Mouse (Mus musculus) adrenal gland, postnatal 4 days (tissue): Measurements from ENCODE around the gene 4930407I10Rik. TPM values are rescaled to one million over a fixed set of nuclear protein-coding genes. Genes with fewer than 3 reads are reported as not detected.

ENCODE experiments used
- DNase-seq, 2 experiments: peaks; one replicate each; pipeline ENCODE4 v3.0.0; 2021 to 2022; ENCODE audit warnings: low spot score in 2 of 2, mixed read lengths in 2 of 2
- long read RNA-seq, 2 experiments: library from polyadenylated mRNA; stranded (forward); transcript quantifications; one replicate each; pipeline ENCODE4 v2.0.0; 2021
- total RNA-seq, 2 experiments: library from RNA; stranded (reverse); gene quantifications; 2 replicates each; pipeline ENCODE4 v1.2.3; 2021

Gene 4930407I10Rik
- not detected for total RNA-seq
- long read RNA-seq, experiment 1: 0 reads
- long read RNA-seq, experiment 2: 0 reads

- no peak for DNase-seq
Measured at GRCm38 (mm10) chr15:82058719-82059201, at the start of gene 4930407I10Rik. TSS of gene 4930407I10Rik (plus strand) at chr15:82059151.

GRCm38 (mm10) chr15:82011947-82012346 is 47.0 kb upstream of the 4930407I10Rik start:
- DNase-seq: no peak

GRCm38 (mm10) chr15:82014745-82015391 is 44.1 kb upstream of the 4930407I10Rik start:
- no peak for DNase-seq

GRCm38 (mm10) chr15:82015392-82016100 is 43.4 kb upstream of the 4930407I10Rik start:
- peak in 1 of 2 experiments; percentile 10 for DNase-seq

DNA sequence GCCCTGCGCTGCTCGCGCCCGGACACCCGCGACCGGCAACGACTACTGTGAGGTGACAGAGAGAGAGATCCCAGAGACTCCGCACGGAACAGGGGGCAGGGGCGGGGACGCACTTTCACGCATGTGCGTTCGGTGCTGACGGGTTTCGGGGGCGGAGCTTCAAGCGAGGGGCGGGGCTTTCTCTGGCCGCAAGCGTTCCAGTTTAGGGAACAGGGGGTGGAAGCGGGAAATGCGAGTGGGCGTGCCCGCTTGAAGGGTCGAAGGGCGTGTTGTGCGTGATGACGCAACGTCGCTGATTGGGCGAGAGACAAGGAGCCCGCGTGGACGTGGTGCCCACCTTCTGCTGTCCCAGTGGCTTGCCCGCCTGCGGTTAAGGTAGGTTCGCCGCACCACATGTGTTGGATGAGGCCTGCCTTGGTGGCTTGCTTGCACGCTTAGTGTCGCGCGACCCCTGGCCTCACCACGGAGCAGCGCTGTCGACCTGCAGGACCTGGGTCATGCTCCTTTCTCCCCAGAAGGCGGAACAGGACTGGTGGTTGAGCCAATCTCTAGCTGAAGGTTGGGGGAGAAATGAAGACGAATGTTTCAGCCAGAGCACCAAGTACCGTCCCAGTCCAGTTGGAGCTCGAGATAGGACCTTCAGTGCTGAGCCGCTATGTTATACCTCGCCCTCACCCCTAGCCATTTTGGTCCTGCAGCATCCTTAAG is 42.7 kb upstream of the 4930407I10Rik start:
- peak; percentile 99 for DNase-seq

DNA sequence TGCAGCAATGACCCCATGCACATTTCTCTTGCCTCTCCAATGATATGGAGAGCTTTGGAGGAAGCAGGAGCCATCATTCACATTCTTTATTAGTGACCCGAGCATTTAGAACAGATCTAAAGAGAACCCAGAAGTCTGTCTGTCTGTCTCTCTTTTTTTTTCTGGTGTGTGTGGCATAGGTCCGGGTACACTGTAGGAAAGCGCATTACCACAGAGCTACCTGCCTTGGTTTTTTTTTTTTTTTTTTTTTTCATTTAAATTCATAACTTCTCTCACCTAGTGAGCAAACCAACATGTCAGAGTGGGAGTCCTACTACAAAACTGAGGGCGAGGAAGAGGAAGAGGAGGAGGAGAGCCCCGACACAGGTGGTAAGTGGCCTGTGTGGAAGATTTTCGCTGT is 42.1 kb upstream of the 4930407I10Rik start:
- DNase-seq: no peak

DNA sequence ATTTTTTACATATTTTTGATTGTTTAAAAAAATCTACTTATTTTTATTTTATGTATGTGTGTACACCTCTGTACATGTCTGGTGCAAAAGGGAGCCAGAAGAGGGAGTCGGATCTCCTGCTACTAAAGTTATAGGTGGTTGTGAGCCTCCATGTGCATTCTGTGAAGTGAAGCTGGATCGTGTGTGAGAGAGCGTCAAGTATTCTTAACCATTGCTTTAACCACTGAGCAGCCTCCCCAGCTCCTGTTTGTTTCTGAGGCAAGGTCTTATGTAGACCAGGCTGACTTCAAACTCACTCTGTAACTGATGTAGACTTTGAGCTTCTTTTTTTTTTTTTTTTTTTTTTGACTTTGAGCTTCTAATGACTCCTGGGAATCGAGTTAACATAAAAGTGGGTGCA is 41.5 kb upstream of the 4930407I10Rik start:
- DNase-seq: no peak

DNA sequence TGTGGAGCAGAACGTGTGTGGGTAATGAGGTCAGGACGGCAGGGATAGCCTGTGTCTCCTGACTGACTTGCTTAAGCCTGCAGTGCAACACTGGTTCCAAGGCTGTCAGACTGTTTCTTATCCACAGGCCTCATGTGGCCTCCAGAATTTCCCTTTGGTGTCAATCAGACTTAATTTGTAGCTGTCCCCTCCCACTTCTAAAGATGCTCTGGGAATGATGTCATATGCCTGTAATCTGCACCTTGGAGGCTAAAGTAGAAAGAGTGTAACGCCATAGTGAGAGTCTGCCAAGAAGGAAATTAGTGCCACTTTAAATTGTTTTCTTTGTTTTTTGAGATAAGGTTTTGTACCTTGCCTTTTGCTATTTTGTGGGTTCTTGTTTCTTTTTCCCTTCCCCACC is 39.7 kb upstream of the 4930407I10Rik start:
- DNase-seq: no peak

DNA sequence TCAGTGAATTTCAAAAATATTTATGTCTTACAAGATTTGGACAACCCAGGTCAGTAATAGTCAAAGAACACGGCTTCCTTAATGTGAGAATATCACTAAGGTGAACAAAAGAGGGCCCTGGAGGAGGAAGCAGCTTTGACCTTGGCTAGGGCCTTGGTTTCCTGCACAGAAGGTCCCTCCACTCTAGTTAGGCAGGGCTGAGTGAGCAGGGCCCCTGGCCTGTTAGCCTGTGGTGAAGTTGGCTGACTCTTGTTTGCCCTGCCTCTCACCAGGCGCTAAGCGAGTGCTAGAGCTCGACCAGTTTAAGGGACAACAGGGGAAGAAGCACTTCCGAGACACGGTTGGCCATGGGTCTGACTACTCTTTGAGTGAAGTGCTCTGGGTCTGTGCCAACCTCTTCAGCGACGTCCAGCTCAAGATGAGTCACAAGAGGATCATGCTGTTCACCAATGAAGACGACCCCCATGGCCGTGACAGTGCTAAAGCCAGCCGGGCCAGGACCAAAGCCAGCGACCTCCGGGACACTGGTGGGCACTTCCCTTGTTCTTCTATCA is 36.3 kb upstream of the 4930407I10Rik start:
- DNase-seq: peak; percentile 13 to 22

GRCm38 (mm10) chr15:82023965-82024635 is 34.9 kb upstream of the 4930407I10Rik start:
- no peak for DNase-seq

DNA sequence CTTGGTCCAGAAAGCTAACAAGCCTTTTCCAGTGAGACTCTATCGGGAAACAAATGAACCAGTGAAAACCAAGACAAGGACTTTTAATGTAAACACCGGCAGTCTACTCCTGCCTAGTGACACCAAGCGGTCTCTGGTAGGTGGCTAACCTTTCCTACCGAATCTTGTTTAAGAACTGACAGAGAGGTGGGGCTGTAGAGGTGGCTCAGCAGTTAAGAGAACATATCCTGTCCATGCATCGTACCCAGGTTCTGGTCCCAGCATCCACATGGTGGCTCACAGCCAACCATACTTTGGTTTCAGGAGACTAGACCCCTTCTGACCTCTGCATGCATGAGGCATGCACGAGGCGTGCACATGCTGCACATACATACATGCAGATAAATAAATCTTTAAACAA is 31.7 kb upstream of the 4930407I10Rik start:
- no peak for DNase-seq

DNA sequence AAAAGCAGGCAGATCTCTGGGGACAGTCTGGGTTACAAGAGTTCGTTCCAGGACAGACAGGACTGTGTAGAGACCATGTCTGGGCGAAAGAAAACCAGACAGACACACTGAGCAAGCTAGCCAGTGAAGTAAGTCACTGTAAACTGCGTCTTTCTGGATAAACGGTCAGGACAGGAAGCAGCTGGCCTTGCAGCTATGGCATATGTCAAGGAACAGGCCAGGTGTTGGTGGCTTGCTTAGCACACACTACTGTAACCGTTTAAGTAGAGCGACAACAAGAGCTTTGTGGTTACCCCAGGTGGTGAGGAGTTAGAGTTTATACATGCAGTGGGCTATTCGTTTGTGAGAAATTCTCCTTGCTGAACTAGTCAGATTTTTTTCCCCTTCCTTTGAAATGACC is 31.2 kb upstream of the 4930407I10Rik start:
- no peak for DNase-seq

DNA sequence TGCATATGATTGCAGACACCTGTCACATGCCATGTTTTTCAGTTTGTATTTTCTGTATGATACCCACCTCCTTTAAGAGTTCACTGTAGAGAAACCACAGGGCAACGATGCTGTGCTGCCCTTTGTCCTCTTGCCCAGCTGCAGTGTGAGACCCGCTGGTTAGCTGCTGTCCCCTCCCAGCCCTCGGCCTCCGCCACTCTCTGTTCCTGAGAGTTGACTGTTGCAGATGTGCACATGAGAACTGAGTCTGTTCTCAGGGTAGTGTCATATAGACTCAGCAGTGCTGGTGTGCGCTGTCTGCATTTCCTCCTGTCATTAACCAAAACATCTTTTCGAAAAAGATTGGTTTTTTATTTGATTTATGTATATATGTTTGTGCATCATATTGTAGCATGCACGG is 26.6 kb upstream of the 4930407I10Rik start:
- DNase-seq: no peak

GRCm38 (mm10) chr15:82033762-82034161 is 25.2 kb upstream of the 4930407I10Rik start, which contains the start of gene Desi1:
TSS of gene Desi1 (minus strand) at chr15:82033862.
- DNase-seq: no peak

DNA sequence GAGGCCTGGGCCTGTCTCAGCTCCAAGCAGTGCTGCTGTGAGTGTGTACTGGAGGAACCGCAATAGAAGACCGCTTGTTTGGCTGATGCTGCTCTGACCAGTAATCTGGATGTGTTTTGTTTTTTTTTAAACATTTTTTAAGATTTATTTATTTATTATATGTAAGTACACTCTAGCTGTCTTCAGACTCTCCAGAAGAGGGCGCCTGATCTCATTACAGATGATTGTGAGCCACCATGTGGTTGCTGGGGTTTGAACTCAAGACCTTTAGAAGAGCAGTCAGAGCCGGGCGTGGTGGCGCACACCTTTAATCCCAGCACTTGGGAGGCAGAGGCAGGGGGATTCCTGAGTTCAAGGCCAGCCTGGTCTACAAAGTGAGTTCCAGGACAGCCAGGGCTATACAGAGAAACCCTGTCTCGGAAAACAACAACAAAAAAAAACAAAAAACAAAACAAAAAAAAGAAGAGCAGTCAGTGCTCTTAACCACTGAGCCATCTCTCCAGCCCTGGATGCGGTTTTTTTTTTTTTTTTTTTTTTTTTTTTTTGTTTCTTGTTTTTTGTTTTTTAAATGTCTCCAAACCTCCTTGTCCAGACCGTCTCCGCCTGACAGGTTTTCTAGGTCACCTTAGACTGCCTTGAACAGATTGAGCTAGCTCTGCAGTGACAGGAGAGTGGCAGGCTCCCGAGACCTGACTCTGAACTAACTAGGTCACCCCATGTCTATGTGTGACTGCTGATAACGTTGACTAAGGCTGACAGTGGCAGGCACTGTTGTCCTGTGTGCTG is 22.9 kb upstream of the 4930407I10Rik start:
- no peak for DNase-seq

GRCm38 (mm10) chr15:82040650-82041049 is 18.3 kb upstream of the 4930407I10Rik start:
- no peak for DNase-seq

GRCm38 (mm10) chr15:82044166-82044784 is 14.7 kb upstream of the 4930407I10Rik start:
- no peak for DNase-seq

DNA sequence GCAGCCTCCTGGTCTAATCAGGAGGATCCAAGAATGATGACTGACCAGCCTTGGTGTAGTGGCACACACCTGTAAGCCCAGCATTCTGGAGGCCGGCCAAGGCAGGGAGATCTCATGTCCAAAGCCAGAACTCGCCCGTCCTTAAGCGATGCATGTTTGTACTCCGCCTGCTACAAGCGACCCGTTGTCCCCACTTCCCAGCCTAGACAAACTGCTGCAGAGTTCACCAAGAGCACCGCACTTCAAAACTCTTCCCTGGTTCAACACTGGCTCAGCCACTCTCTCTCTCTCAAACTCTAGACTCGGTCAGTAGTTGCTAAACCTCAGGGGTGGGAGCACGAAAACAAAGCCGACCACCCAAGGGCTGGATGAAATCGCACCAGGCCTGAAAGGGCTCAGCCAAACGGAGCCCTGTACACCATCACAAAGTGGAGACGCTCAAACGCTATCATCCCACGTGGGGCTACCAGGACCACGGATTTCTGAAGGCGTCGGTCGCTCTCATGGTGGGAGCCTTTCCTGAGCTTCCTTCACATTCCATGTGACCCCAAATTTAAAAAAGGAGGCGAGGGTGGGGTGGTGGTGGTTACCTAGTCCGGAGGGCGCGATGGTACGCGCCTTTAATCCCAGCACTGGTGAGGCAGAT is 12.6 kb upstream of the 4930407I10Rik start:
- DNase-seq: no peak
